Mouse (Mus musculus) layer of hippocampus, adult 9-11 months (tissue): ENCODE measurements at regions not wholly inside any gene's neighbourhood (a gene's known extent, or its start where the extent isn't known, plus 50 kb on each side); places are given as distances from the start of the nearest gene placed in this dataset.

Experiments
- DNase-seq: peaks from one replicate; pipeline ENCODE4 v3.0.0; 2022

DNA sequence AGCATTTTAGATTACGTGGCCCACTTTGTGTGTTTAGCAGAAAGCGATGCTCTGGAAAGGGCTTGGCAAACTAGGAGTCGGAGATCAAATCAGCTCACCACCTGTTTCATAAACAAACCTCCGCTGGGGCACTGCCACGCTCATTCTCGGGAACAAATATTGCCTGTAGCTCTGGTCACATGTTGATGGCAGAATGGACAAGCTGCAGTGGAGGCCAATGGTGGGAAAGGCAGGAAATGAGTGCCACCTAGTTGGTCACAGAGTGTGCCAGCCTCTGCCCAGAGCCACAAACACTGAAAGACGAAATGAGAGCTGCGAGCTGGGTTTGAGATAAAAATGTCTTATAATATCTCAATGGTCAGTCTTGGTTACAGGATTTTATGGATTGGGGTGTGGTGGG lies 259.2 kb upstream of the Csf3r start:
- no peak for DNase-seq

DNA sequence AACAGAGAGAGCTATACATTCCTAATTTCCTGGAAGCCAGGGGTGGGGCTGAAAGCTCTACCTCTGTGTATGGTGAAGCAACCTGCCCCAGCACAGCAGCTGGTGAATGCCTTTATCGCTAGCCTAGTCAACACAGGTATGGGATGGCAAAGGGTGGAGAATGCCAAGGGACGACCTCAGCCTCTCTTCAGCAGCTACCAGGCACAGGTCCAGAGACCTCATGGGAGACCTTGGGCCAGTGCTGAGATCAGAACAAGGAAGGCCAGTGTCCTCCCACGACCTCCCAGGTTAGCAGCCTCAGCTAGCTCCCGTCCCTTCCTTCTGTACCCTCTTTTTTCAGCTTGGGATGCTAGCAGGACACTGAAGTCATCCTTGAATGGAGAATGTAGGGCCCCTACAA lies 247.2 kb upstream of the Csf3r start:
- DNase-seq = no peak

DNA sequence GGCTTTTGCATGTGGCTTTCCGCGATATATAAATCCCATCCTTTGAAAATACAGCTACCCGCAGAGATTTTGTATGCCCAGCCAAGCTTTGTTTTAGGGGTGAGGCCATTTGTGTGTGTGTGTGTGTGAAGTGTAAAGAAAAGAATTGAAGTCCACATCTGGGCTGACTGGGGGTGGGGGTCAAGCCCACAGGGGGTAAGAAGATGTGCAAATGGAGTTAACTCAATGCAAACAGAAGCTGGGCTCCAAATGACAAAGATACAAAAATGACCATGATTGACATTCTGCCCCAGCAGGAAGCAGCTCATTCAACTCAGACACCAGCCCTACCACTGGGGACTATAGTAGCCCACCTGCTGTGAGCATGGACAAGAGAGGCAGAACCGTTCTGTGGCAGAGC lies 244.2 kb upstream of the Csf3r start:
- DNase-seq = no peak

DNA sequence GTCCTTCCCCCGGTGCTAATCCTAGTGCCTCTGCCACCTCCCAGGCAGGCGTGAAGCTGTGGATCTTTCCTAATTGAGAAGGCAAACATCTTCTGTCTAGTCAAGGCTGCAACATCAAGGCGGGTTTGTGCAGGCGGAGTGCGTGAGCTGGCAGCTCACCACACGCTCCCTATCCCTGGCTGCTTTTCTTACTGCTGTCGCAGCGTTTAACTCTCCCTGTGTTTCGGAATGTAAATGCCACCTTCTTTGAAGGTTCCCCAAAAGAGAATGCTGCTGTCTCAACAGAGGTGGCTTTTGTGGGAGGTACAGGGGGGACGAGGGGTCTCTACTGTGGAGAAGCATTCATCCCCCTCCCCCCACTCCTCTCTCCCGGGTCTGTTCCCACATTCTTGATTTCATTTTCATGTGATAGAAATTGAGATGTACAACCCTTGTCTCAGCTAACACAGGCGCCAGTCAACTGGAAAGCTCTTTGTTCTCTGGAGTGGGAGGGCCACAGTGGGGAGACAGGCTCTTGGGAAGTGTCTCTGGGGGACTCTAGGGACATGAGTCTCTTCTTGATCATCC lies 243.3 kb upstream of the Csf3r start:
- peak; percentile 64 for DNase-seq

DNA sequence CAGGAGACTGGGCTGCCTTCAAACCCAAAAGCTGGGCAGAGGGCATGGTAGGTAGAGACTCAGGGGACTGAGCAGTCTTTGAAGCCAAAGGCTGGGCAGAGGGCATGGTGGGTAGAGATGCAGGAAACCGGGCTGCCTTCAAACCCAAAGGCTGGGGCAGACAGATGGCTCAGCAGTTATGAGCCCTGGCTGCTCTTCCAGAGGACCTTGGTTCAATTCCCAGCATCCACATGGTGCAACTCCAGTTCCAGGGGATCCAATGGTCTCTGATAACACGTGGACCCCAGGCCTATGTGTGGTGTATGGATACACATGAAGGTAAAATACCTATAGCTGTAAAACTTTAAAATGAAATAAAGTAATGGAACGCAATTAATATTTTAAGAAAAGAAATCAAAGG lies 242.0 kb upstream of the Csf3r start:
- no peak for DNase-seq

DNA sequence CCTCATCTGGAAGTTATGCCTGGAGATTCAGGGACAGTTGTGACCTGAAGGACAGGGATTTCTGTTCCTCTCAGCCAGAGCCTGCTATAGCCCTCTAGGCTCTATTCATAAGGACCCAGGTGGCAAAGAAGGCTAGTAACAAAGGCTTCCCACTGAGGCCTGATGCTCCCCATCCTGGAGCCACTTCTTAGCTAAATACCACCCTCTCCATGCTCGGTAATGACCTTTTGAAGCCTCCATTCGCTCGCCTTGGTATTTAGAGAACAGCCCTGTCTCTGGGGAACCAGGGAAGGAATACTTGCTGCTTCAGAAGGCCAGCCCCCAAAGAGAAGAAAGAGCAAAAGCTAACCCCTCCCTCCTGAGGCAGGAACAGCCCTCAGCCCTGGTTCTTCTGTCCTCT lies 238.3 kb upstream of the Csf3r start:
- DNase-seq = no peak

DNA sequence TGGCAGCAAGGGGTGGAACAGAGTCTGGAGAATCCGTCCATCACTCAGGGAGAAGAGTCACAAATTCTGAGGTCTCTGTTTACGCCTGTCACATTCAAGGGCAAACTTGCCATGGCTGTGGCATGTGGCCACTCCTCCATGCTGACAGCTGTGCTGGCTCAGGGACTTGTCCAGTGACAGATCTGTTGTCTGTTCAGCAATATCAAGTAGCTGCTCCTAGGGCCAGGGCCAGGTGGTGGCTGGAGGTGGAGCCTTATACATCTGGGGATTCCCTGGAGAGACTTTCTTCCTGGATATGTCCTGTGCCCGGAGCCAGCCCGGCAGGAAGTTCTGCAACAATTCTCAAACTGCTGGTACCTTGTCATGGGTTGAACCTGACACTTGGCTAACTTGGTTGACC lies 229.7 kb upstream of the Csf3r start:
- no peak for DNase-seq

DNA sequence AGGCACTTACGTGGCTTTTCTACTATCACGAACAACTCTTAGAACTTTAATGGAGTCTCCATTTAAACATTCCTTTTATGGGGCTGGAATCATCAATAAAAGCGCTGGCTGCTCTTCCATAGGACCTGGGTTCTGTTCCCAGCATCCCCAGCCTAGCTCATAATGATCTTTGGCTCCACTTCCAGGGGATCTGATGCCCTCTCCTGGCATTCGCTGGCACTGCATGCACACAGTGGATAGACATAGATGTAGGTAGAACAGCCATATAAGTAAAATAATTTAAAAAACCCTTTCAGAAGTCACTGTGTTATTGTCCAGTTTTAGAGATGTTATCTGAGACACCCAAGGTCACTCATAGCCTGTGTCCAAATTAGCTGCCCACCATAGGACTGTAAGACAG lies 216.4 kb upstream of the Csf3r start:
- DNase-seq = no peak

DNA sequence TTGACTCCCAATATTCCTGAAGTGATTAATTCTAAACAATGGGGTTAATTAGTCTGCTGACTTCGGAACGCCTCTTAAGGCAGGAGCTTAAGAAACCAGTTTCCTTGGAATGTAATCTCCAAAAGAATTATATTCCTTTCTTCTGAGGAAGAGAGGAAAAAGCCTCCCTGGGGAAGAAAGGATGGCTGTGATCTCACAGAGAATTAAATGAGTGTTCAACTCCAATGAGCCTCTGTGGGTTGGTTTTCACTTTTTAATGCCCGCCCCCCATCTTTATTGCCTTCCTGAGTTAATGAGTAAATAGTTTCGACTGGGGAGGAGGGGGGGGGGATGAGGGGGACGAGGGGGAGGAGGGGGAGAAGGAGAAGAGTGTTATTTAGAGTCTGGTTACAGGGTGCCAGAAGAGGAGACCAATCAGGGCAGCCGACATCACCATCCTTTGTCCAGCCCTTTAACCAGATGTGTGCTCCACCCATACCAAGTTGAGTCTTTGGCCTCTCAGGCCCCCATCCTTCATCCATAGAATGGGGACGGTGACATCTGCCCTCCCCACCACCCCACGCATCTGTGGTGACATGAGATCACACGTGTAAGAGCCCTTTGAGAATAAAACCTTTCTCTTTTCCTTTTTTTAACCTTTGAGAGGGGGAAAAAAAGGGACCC lies 214.8 kb upstream of the Csf3r start:
- DNase-seq = no peak

DNA sequence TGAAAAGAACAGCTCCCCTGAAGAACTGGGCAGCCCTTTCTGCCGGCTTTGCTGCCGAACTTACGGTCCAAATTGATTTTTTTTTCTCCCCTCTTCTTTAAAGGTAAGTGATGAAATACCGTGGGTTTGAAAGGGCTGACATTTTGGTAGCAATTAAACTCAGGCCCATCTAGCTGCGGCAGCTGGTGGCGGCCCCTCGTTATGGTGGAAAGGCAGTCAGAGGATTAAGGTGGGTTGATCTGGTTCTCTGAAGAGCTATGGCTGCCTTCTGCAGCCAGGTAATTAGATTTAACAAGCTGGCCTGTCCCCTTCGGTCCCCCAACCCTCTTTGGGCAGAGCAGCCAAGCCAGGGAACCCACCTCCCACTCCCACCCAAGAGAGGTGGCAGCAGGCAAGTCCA lies 214.1 kb upstream of the Csf3r start:
- DNase-seq = no peak

DNA sequence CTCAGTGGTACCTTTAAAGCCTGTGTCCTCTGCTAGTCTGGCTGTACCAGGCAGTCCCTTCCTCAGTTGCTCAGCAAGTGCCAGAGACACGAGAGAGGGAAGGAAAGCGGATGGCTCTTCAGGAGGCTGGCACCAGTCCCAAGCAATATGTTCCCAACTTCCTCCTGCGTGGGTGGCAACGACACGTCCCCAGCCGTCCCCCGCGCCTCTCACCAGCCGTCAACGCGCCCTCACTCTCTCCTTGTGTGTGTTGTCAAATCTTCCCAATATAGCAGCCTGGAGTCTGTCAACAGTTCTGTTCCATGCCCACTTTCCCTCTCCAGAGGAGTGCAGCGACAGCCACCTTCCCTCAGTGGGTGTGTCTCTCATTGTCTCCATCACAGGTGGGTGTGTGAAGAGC lies 210.0 kb upstream of the Csf3r start:
- peak; percentile 85 for DNase-seq

DNA sequence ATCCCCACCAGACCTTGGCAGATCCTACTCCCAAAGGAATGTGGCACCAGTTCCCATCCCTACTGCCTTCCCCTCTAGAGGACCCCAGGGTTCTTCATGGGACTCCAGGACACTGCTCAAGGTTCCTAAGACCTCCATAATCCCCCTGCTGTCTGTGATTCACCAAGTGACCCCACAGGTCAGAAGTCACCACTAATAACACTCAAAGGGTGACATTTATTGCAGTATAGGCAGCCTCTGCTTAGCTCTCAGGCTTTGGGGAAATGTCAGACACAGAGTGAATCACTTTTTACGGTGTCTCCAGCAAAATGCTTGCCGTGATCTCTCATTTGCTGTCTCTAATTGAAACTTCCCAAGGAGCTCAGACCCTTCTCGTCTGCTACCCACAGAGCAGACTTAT lies 209.1 kb upstream of the Csf3r start:
- DNase-seq = no peak

DNA sequence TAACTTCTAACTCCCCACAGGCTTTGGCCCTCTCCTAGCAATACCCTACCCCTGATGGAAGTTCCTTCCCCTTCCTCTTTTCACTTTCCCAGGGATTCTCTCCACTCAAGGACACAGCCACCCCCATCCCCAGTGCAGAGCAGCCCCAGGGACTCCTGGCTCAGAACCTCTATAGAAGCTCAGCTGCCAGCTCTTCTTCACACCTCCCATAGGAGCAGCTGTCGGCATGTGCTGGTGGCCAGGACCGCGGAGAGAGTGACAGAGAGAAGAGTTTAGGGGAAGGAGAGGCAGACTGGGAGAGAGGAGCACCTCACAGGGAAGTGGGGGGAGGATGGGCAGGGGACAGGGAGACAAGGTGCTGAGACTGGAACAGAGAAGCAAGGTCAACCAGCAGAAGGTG lies 199.8 kb upstream of the Csf3r start:
- peak; percentile 75 for DNase-seq

DNA sequence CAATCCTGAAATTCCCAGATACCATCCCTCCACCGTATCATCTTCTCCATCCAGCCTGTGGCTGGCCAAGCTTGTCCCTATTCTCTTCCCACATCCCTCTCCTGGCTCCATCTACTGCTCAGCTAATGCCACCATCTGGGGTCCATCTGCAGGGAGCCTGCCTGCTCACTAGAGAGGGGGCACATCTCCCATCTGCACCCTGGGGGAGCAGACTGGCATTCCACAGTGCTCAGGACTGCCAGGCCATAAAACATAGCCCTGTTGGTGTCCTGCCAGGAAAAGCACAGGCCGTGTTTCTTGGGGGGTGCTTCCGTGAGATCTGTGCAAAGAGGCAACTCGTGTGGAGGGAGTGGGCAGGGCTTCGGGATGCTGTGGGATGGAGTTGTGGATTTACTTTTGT lies 197.9 kb upstream of the Csf3r start:
- DNase-seq = peak; percentile 80

DNA sequence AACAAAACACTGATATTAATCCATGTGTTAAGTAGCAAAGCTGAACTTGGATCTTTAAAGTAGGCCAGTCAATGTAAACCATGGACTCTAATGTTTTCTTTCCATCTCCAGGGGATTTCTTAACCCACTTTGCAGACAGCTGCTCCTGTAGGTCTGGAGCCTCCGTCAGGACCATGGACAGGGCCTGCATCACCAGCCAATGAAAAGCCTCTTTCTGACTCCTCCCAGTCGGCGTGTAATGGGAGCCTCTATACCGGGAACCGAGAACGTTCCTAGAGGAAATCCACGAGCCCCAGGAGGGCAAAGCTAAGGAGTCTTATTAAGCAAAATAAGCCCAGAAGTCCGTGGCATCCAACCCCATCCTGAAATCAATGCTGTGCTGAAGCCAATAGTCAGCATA lies 189.1 kb upstream of the Csf3r start:
- no peak for DNase-seq

DNA sequence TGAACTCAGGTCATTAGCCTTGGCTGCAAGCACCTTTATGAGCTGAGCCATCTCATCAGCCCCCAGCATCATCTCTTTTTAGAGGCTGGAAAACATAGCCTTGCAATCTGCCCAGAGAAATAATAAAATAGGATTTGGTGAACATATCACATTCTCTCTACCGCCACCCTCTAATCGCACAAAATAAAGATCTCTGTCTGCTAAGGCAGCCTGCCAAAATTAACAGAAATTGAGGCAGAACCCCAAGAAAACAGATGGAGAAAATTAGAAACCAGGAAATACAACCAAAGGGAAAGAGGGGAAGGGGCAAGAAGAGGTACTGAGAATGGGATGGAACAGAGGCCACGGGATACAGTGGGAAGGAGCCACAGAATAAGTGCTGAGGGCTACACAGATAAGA lies 176.8 kb upstream of the Csf3r start:
- peak; percentile 35 for DNase-seq

DNA sequence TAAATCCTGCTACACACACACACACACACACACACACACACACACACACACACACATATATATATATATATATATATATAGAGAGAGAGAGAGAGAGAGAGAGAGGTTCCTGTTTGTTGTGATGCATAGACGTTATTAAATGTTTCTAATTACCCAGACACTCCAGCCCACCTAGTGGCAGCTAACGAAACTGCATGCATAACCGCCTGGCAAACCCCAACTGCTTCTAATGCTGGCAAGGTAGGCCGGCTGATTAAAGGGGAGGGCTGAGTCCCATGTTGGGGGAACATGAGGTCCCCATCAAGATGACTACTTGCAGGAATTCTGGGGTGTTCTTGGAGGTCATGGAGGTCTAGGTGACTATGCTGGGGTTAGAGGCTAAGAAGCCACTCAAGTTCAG lies 174.1 kb upstream of the Csf3r start:
- DNase-seq = peak; percentile 33

DNA sequence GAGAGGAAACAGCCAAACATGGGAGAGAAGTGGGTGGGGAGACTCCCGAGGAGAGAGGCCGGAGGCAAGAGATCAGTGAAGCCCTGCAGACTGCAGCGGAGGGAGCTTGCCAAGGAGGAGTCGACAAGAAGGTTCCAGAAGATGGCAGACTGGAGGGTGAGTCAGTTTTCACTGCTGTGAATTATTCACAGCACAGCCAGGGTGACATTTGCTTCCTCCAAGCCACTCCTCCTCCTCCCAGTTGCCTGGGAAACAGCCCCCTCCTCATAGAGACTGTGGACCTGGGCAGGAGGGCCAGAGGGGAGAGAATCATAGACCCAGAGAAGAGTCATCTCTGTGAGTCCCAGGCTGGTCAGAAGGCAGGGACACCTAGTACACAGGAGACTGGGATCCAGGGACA lies 171.8 kb upstream of the Csf3r start:
- peak; percentile 37 for DNase-seq

DNA sequence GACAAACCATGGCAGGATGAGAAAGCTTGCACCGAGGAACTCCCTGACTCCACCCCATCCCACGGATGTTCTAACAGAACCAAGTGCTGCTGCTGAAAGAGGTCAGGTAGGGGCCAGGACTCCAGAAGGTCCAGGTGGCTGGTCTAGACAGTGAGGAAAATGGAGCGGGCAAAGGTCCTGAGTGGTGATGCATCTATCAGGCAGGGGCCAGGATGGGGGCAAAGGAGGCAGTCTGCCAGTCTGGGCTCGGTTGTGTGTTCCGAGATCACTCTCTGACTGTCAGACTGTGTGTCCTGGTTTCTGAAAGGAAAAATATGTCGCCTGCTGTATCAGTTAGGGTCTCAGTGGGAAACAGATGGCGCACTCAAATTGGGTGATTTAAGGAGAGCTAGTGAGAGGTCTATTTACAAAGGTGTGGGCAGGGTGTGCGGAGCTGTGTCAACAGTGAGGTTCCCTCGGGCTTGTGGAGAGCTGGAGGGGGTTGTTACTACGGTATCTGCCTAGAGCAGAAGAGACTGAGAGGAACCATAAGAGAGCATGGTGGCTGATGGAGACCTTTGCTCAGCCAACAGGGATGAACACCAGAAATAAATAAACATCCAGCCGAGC lies 168.3 kb upstream of the Csf3r start:
- DNase-seq = peak; percentile 17

DNA sequence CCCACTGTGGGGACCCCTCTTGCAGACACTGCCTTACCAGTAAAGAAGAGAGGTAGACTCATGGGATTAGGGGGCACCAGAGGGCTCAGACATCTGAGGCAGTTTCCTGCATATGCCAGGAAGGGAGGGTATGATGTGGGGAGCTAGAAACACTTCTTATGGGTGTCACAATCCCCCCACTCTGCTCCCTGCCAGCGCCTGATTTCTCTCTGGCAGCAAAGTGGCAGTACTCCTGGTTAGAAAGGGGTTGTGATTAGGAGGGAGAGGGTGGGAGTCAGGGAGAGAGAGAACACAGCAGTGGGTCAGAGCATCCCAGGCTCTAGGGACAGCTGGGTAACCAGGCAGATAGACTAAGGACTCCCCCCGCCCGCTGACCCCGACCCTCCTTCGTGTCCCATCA lies 167.6 kb upstream of the Csf3r start:
- DNase-seq = no peak

DNA sequence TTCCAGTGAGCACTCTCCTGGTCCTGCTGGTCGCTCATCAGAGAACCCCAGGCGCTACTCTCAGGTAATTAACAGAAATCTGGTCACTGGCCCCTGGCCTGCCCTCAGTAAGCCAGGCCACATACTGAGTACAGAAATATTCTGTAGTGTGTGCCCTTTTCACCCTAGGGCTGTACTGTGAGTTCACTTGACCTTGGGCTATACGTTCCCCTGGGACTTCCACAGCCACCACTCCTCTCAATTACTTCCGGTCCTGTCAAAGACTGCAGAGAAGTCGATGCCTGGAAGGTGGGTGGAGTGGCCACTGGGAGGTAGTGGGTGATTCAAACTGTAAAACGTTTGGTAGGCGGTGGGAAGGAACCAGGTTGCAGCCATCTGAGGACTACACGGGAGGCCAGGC lies 159.3 kb upstream of the Csf3r start:
- DNase-seq = no peak

DNA sequence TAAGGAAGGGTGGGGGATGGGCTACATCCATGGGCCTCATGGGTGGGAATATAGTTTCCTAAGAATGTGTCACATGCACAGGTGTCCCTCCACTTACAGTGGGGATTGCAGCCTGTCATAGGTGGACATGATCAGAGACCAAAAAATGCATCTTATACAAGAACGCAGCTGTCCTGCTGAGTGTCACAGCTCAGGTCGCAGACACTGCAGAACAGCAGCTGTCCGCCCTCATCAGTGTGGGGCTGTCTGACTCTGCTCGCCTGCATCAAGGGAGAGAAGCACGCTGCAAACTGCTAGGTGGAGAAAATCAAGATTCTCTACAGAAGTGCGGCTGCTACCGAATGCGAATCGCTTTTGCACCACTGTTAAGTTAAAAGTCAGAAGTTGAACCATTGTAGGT lies 158.6 kb upstream of the Csf3r start:
- no peak for DNase-seq

DNA sequence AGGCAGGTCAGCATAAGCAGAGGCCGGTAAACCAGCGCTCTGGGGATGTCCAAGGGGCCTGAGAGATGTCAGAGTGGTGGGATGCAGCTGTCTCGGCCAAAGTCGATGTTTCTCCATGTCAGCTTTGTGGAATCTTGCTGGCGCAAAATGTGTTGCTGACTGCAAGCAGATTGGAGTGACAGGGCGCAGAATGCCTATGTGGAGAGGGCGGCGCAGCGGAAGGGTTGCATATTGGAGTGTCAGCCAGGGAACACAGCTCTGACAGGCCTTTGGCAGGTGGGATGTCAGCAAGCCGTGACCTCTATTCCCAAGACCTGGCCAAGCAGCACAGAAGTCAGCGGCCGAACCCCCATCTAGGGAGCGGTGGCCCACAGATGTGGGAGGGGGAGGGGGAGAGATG lies 153.1 kb upstream of the Csf3r start:
- DNase-seq = no peak

DNA sequence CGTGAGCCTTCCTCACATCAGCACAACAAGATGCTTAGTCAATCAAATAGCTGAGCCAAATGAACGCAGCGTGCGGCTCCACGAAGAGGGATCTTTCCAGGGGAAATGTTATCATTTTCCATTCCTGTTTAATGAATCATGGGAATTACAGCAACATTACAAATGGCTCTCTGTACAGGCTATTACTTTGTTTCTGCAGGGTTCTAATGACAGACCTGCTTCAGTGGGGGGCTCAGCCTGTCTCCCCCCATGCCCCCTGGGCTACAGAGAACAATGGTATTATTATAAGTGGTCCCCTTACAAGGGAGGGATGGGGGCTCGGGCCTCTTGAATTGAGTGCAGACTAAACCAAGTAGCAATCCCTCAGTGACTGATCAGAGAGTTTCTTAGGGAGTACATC lies 144.3 kb upstream of the Csf3r start:
- DNase-seq = no peak

DNA sequence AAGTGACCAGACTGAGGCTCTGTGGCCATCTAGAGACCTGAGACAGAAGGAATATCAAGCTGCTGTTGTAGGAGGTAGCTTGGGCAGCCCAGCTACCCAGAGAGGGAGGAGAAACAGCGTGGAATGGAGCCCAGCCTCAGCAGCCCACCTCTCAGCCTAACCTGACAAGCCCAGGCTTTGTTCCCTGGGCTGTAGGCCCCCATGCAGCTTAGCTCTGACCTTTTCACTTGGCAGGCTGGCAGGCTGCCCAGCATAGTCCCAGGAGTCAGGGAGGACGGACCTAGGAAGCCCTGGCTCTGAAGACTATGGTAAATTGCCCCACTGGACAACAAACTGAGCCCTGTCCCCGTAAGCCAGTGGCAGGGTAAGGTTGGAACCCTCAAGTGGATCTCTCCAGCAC lies 141.8 kb upstream of the Csf3r start:
- DNase-seq = no peak
